Mouse (Mus musculus) layer of hippocampus, adult 8-10 months (tissue): ENCODE measurements around the gene Elavl2. TPM values are rescaled to one million over a fixed set of nuclear protein-coding genes. Genes with fewer than 3 reads are reported as not detected.
"Not testable (repeated sequence)": the region's sequence is repeated elsewhere in the genome, so short reads cannot be mapped to it uniquely, and the experiment has no call there.

Source experiments
- DNase-seq, 2 experiments: peaks; one replicate each; pipeline ENCODE4 v3.0.0; 2022; ENCODE audit warnings: low spot score in 2 of 2
- total RNA-seq, 4 experiments: library from RNA; stranded (reverse); gene quantifications; 2 replicates each; pipeline ENCODE4 v1.2.4; 2022

The Elavl2 gene
- total RNA-seq, 4 experiments from 2014 or later, result 80.9 to 119 (median 104) TPM

DNA sequence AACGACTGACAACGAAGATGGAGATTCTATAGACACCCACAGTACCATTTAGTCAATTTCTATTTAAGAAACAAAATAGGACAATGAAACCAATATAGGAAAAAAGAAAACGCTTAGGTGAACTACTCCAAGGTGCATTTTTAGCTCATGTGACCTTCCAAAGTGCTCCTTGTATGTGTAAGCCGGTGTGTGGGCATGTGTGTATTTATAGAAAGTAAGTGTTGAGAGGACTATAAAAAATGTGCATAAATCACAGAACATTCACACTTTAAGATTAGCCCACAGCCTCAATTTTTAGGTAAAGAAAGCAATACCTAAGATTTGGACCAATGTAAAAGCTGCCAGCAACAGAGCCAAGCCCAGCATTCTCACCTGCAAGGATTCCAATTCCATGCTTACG is 51.0 kb downstream of the Elavl2 start:
- DNase-seq, result no peak

DNA sequence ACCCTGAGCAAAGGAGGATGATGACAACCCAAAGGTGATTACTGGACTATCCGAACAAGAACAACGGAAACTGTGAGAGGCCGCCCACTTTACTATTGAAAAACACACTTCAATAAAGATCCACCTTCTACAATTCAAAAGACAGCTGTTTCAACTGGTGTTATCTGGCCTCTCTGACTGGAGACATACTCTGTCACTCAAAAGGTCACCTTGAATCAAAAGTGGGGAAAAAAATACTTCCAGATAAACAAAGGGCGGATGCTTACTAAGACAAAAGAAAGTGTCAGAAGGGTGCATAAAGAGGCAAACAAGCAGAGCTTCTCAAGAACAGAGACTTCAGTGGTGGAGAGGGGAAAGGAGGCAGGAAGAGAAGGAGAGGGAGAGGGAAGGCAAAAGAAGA is 66.4 kb downstream of the Elavl2 start:
- no peak for DNase-seq

DNA sequence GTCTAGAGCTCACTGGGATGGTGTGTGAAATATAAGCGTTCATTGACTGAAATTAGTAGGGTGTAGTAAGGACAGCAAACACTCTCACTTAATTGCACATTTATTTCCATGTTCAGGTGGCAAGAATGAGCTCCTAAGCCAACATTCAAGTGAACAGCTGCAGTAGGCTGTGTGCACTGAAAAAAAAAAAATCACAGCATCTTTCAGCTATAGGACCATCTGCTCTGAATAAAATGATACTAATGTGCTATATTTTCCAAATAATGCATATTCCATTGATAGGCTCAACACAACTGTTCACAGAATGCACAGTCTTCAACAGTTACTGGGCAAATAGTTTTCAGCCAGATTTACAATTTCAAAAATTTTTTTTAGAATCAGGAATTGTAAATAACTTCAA is 89.8 kb downstream of the Elavl2 start:
- no peak for DNase-seq

DNA sequence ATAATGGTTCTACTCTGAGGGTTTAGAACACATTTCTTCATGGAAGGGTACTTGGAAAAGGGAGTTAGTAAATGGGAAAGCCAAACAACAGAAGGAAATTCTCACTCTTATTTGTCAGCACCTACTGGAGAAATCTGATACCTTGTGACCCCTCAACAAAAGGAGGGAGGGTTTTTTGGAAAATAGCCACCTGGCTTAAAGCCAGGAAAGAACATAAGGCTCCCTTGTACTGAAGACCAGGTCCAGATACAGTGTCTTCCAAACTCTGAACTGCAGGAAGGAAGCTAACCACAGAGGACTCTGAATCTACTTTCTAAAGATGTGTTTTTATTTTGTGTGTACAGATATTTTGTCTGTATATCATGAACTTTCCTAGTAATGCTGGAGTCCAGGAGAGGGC is 102.9 kb downstream of the Elavl2 start:
- DNase-seq, result no peak

DNA sequence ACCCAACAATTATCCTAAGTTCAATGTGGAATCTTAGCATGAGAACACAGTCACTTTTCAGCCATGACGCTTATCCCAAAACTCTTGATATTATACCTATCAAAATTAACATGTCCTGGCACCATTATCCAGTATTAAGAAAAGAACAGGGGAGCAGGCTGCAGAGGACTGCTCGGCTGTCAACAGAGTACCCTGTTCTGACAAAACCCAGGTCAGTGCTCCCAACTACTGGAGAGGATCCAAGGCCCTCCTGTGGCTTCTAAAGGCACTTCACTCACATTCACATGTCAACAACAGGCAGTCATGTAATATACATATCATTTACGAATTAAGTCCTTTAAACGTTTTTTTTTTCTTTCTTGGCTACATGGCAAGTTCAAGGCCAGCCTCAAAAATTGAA is 105.3 kb downstream of the Elavl2 start:
- DNase-seq, result no peak

GRCm38 (mm10) chr4:91291526-91291925 is 109.1 kb downstream of the Elavl2 start:
- DNase-seq, result no peak

DNA sequence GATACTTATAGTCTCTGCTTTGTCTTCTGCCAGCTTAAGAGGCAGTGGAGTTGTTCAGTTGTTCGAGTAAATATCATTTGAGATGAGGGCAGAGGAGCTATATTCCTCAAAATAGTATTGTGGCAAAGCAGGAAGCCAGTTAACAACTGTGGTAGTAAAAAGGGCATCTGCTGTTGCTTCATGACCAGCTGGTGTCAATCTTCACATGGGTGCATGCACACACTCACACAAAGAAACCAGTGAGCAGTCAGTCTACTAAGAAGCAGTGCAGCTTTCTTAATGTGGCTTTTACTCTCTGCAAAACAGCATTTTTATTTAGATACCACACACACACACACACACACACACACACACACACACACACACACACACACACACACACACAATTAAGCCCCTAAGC is 110.2 kb downstream of the Elavl2 start:
- DNase-seq, result peak; percentile 19 to 25

- DNase-seq, result no peak
Observed at GRCm38 (mm10) chr4:91289151-91289550, 111.4 kb downstream of the Elavl2 start.

DNA sequence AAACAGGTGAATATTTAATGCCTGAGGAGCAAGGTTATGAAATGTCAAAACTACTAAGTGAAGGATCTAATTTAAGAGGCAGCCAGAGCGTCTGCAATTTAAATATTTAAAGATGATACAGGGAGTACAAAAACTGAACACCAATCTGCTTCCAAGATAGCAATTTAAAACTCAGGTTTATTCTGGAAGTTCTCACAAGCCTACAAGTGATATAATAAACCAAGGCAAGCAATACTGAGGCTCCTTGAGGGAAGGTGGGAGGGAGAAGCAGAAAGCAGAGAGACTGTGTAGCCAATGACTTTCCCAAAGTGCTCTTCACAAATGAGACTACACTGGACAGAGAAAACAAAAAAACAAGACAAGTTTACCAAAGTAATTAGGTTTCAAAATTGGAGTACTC is 132.2 kb downstream of the Elavl2 start:
- DNase-seq, result no peak

DNA sequence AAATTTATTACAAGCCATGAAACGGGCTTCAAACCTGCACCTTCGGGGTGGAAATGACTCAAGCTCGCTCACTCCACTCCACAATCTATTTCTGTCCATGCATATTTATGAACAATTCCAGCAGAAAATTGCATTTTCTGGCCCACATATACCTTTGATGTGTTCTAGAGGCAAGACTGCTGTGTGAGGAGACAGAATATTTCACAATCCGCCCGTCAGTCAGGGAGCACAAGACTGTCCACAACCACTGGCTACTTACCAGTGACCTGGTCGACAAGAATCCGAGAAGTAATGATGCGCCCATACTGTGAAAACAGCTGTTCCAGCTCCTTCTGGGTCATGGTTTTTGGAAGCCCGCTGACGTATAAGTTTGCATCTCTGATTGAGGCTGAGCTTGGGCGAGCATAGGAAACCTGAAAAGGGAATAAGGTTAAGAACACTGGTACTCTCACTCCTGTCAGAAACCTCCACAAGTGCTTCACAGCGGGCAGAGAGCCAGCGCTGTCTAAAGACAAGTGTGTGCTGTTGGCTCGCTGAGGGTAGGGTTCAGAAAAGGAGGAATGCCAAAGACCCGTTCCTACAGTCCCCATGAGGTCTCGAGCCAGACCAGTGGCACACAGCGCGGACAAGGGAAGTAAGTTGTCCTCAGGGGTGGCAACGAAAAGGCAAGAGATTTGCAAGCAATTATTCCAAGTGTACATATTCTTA is 136.7 kb downstream of the Elavl2 start:
- no peak for DNase-seq

GRCm38 (mm10) chr4:91262839-91263238 is 137.7 kb downstream of the Elavl2 start:
- DNase-seq, result no peak

- no peak for DNase-seq
Observed at GRCm38 (mm10) chr4:91260622-91261021, 140.0 kb downstream of the Elavl2 start.

GRCm38 (mm10) chr4:91248650-91249049 is 151.9 kb downstream of the Elavl2 start:
- DNase-seq, result no peak

GRCm38 (mm10) chr4:91245136-91245535 is 155.4 kb downstream of the Elavl2 start:
- DNase-seq, result not testable (repeated sequence)

GRCm38 (mm10) chr4:91244554-91244953 is 156.0 kb downstream of the Elavl2 start:
- no peak for DNase-seq

DNA sequence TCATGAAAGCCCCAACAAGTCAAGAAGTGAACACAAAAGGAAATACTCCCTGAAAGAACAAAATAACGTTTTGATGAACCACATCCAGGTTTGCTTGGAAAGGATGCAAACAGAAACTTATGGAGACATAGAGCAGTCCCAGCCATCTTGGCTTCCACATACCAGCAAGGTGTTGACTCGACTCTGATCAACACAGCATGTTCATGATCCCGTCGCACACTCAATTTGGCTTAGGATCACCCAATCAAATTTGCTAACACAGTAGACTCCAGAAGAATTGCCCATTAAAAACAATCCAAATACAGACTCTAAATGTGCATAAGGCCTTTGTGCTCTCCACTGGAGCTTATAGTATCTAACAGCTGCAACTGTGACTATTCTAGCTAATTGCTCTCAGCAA is 156.7 kb downstream of the Elavl2 start:
- DNase-seq, result no peak

DNA sequence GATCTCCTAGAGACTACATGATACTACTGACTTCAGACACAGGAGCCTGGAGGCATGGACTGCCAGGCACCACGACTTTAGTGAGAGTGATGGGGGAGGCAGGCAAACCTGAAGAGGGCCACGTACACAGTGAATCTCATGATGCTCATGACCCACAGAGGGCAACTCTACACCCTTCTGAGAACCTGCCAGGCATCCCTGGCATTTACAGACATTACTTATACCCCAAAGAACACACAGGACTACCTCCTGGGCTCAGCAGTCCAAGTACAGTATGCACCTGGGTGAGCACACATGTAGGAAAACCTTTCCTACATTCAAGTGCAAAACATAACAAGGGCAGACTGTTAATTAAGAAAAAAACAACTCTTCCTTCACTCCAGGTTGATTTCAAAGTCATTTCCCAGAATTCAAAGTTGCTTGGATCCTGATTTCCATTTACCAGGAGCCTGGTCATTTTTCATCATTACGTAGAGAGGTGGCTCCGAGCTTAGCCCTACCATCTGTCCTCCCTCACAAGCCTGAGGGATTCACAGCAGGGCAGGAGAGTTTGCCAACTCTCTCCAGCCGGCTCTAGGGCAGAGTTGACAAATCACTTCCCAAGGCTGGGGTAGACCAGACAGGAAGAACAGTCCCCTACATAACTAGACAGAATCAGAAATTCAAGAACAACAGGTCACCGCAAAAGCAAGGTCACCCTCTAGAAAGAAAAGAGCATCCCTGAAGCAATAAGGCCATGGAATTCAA is 161.7 kb downstream of the Elavl2 start:
- DNase-seq, result no peak

DNA sequence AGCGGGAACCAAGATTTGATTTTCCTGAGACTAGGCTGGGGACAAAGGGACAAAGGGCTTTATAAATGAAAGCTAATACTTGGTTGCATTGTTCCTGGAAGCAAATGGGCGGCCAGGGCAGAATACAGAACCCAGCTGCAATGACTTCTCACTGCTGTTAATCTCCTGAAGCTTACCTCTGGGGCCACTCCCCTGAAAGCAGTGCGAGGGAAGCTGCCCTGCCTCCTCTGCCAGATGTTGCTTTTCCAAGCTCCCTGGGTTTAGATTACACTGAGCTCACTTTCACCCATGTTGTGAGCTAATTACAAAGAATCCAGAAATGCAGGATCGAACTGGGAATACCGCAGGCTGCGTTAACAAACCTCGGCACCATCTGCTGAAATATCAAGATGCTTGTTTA is 163.6 kb downstream of the Elavl2 start:
- DNase-seq, result no peak

DNA sequence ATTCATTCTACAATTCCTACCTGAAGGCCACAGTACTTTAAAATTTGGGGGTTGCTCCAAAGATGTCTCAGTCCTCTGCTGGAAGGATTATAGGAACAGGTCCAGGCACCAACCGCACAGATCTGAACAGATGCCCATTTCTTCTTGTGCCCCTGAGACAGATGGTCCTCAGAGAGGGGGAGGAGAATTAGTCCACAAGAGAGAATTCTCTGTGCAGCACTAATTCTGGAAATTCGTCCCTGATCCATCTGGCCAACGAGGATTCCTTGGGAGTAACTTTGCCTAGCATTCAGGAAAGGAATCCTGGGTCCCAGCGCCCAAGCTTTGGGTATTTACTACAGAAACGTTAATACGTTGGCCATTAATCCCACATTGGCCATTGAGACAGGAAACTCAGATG is 165.6 kb downstream of the Elavl2 start:
- peak in 1 of 2 experiments; percentile 16 for DNase-seq

GRCm38 (mm10) chr4:91233599-91233998 is 167.0 kb downstream of the Elavl2 start:
- DNase-seq, result no peak

DNA sequence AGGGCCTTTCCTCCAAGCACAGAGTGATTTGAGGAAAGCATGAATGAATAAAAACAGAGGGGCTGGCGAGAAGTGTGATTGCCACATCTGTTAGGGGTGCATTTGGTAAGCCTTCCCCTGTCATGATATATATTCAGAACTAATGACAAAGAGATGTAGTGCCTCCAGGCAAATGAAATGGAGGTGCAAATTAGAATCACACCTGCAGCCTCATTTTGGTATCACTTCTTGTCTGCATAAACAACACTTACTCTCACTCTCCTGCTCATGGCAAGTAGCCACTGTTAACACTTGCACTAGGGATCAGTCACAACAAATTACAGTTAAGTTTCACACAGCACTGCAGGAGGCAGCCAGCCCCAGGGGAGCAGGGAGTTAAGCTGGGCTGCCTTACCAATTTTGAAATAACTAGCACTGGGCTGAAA is 170.1 kb downstream of the Elavl2 start:
- DNase-seq, result no peak

- DNase-seq, result no peak
Observed at GRCm38 (mm10) chr4:91228341-91228740, 172.2 kb downstream of the Elavl2 start.

GRCm38 (mm10) chr4:91223811-91224210 is 176.8 kb downstream of the Elavl2 start:
- DNase-seq, result no peak
